In the genomic region with DNA sequence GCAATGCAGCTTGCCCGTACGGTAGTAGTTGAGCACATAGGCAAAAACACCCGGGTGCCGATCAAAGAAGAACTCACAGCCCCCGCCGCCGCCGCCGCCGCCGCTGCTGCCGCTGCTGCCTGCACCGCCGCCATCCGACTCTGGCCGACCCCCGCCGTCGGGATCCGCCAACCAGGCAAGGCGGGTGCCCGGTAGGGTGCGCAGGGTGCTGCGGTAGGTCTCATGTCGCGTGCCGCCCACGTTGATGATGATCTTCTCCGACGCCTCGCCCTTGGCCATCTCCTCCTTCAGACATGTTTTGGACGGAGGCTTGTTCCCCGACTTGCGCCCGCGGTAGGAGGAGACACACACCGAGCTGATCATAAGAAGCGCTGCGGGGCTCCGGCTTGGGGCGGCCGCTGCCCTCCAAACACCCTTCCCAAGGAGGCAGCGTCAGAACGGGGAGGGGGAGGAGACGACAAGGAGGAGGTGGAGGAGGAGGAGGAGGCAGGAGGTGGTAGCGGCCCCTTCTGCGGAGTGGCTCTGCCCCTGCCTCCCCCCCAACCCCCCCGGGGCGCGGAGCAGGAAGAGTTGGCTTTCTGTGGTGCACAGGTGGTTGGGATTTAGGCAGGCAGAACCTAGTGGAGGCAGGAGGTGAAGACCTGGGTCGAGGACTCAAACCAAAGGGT, we compare ENCODE assay signal across 8 mouse cellular contexts. TPM values are rescaled to one million over a fixed set of nuclear protein-coding genes. Genes with fewer than 3 reads are reported as not detected.
DNase-seq lines count a peak whose midpoint lies in the region; ATAC-seq lines count a peak whose summit lies in the region.

No protein-coding gene starts in this region.

- peak overlapping the region; percentile 29; the same call in 1 of the 2 replicates for H3K27ac ChIP-seq in hindbrain, embryonic 10.5 days
- no peak overlapping the region for H3K27ac ChIP-seq in liver, embryonic 12.5 days

- H3K27me3 ChIP-seq in hindbrain, embryonic 10.5 days (ENCODE audit: insufficient read depth, poor library complexity, severe bottlenecking) = peaks cover 97% of the 10 kb centered on the region
- H3K27me3 ChIP-seq in liver, embryonic 12.5 days (replicated peaks) = peaks cover 97% of the 10 kb centered on the region

- peak overlapping the region; percentile 61 for H3K4me2 ChIP-seq in liver, embryonic 12.5 days

- H3K9me3 ChIP-seq in hindbrain, embryonic 10.5 days = no peaks in the 10 kb centered on the region
- H3K9me3 ChIP-seq in liver, embryonic 12.5 days (replicated peaks) = no peaks in the 10 kb centered on the region

- no peak overlapping the region for H3K9ac ChIP-seq in liver, embryonic 12.5 days

- DNase-seq in kidney, adult 11 months = peak; percentile 17
- no peak for DNase-seq in kidney, adult 9 months
- DNase-seq in R1 (ENCODE audit: low read depth, low spot score) = peak; percentile 72
- peak; percentile 45 for DNase-seq in embryo, embryonic 11 days
- DNase-seq in hindbrain, embryonic 10.5 days (ENCODE audit: low spot score) = peak; percentile 50
- DNase-seq in right cerebral cortex, postnatal 4 days = peak; percentile 46
- DNase-seq in spleen, postnatal 14 days (ENCODE audit: low spot score in 2 of 2) = no peak

- no peaks in the 10 kb centered on the region for H3K36me3 ChIP-seq in hindbrain, embryonic 10.5 days
- H3K36me3 ChIP-seq in liver, embryonic 12.5 days = no peaks in the 10 kb centered on the region

- H3K4me3 ChIP-seq in hindbrain, embryonic 10.5 days = peak overlapping the region; percentile 61
- H3K4me3 ChIP-seq in liver, embryonic 12.5 days = peak overlapping the region; percentile 39

- no peak for ATAC-seq in liver, embryonic 12.5 days

- H3K4me1 ChIP-seq in hindbrain, embryonic 10.5 days (replicated peaks) = peaks cover 35% of the 10 kb centered on the region
- peaks cover 16% of the 10 kb centered on the region for H3K4me1 ChIP-seq in liver, embryonic 12.5 days

- WGBS in hindbrain, embryonic 10.5 days = under 1% methylated on average over 51 of the region's 51 CpGs
- 2% methylated on average over 51 of the region's 51 CpGs for WGBS in liver, embryonic 12.5 days (ENCODE audit: insufficient replicate concordance)

RNA-seq across cellular contexts. Expression of gene Kcnc4, which starts 0.7 kb away (rescaled TPM):
- 0.09 and 0.17 TPM in 2 replicates for polyA plus RNA-seq in hindbrain, embryonic 10.5 days (2016; fragmentation: Nextera tagmentation; extraction: Ambion mirVana)
- not detected in 2 replicates for polyA plus RNA-seq in liver, embryonic 12.5 days (2016; fragmentation: Nextera tagmentation; extraction: Ambion mirVana)

RNA-seq across cellular contexts. Expression of gene Slc6a17, which starts 59.2 kb away (rescaled TPM):
- polyA plus RNA-seq in hindbrain, embryonic 10.5 days (2016; fragmentation: Nextera tagmentation; extraction: Ambion mirVana) = 2.7 and 3.2 TPM in 2 replicates
- polyA plus RNA-seq in liver, embryonic 12.5 days (2016; fragmentation: Nextera tagmentation; extraction: Ambion mirVana) = 0.42 and 0.61 TPM in 2 replicates

Comparison
In these comparisons a context has a peak if more than half of its experiments do, and no peak if none do; other contexts are left out.
1. DNase-seq: peak in kidney, adult 11 months (single experiment), R1 (single experiment), embryo, embryonic 11 days (single experiment), hindbrain, embryonic 10.5 days (single experiment) and right cerebral cortex, postnatal 4 days (single experiment); none in kidney, adult 9 months (single experiment) and spleen, postnatal 14 days (0 of 2).